Mouse (Mus musculus) hindlimb bud, embryonic 11.5 days (tissue): ENCODE data around the gene Rab3a.

Experiments
- DNase-seq: peaks from one replicate; pipeline ENCODE4 v3.0.0-alpha.2; 2012; ENCODE audit warnings: low read depth, low spot score; ENCODE audit errors: extremely low spot score

The Rab3a gene

DNA sequence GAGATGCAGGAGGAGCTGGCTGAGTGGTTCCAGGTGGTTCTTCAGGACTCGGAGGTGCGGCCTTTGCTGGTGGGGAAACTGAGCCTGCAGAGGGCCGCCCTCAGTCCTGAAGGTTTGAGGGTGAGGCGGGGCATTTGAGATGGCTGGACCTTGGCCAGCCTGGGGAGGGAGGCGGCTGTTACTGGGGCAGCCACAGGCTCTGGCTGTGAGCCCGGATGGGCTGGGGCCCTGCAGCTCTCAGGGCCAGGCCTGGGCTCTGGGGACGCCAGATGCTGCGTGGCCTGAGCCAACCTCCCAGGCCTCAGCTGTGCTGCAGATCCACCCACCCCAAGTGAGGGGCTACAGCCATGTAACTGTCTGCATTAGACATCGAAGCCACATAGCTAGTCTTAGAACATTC, 19.4 kb downstream of the Rab3a start:
- no peak for DNase-seq

- DNase-seq = no peak
These were observed 20.3 kb downstream of the Rab3a start for GRCm38 (mm10) chr8:70774740-70775139.

- no peak for DNase-seq
These were observed 20.7 kb downstream of the Rab3a start for GRCm38 (mm10) chr8:70775227-70775626.

GRCm38 (mm10) chr8:70775851-70776495, 21.5 kb downstream of the Rab3a start:
- no peak for DNase-seq

DNA sequence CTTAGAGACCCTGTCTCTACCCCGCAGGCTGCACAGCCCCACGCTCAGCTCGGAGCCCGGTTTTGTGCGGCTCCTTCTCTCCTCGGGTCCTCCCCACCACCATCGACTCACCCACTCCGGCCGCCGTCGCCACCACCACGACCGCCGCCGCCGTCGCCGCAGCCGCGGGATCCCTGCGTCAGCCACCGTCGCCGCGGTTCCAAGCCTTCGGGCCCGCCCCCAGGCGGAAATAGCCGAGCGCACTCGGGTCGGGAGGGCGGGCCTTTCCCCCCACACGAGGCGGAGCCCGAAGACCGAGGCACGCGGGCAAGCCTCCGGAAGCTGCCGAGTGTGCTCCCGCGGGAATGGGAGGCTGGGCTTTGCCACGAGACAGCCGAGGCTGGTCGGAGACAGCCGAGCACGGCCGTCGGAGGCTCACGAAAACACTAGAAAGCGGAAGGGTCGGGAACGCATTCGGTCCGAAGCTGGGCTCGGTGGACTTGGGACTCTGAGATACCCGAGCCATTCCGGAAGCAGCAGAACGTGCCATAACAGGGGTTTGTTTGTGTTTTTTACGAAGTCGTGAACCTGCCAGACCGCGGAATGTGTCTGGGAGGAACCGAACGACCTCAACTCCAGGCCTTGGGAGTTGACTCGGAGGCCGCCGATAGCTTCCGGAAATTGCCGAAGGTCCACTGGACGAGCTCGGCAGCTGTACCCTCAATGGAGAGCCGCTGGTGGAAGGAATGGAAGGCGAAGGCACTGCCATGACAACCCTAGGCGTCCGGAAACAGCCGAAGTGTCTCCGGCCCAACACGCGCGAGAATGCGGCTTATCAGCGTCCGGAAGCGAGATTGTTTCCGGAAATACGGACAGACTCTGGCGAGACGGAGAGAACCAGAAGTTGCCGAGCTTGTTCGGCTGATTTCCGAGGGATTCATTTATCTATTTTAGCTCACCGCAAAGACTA, 22.3 kb downstream of the Rab3a start, which contains the start of gene Pik3r2:
Pik3r2 (minus strand) TSS at position 218 of the 949 bp plus-strand sequence.
- DNase-seq = peak; percentile 90

DNA sequence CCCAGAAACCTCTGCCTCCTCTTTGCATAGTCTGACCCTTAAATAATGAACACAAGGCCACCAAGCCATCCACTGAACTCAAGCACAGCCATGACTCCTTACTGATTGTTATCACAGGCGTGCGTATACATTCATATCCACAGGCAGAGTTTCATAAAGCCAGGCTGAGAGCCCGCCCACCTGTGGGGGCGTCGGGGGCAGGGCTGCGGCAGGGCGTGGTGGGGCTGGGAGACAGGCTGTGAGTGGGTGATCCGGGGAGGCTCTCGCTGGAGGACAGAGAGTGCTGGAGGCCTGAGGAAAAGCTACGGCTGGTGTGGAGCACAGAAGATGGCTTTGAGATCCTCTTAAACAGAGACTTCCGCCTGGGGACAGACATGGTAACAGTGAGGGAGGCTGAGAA, 25.6 kb downstream of the Rab3a start:
- DNase-seq = no peak

- no peak for DNase-seq
These were observed 32.0 kb downstream of the Rab3a start for GRCm38 (mm10) chr8:70786291-70787050.

- DNase-seq = no peak
These were observed 32.6 kb downstream of the Rab3a start for GRCm38 (mm10) chr8:70787051-70787445.

- no peak for DNase-seq
These were observed 33.6 kb downstream of the Rab3a start for GRCm38 (mm10) chr8:70787941-70788667.

GRCm38 (mm10) chr8:70789046-70789445, 34.6 kb downstream of the Rab3a start:
- no peak for DNase-seq

DNA sequence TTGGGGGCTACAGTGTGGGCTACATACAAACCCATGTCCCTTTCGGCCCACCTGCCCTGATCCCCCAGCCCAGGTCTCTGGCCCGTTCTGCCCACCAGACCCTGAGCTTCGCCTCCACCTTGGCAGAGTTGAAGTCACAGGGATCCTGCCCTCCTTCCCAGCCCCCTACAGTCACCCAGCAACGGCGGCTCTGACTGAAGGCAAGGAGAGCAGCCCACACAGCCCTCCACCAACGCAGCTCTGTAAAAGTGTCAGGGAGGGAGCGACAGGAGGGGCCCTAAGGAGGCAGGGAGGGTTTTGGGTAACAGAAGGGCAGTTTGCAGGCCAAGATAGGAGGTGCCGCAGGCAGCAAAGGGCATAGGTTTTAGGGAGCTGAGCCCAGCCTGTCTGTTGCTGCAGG, 36.4 kb downstream of the Rab3a start:
- no peak for DNase-seq

DNA sequence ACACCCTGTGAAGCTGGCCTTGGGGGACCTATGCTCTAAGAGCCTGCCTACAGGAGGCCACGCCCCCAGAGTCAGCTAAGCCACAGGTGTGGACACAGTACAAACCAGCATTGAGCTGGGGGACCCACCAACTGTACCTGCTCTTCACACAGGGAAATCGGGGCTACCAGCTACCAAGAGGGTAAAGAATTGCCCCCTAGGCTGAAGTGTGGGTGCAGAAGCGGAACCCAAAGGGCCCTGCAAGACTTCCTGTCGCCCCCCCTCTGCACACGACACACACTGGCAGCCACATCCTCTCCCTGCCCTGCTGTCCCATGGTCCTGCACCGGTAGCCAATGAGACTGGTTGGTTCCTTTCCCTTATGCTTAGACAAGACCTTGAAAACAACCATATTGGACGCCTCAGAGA, 36.8 kb downstream of the Rab3a start:
- DNase-seq = no peak

DNA sequence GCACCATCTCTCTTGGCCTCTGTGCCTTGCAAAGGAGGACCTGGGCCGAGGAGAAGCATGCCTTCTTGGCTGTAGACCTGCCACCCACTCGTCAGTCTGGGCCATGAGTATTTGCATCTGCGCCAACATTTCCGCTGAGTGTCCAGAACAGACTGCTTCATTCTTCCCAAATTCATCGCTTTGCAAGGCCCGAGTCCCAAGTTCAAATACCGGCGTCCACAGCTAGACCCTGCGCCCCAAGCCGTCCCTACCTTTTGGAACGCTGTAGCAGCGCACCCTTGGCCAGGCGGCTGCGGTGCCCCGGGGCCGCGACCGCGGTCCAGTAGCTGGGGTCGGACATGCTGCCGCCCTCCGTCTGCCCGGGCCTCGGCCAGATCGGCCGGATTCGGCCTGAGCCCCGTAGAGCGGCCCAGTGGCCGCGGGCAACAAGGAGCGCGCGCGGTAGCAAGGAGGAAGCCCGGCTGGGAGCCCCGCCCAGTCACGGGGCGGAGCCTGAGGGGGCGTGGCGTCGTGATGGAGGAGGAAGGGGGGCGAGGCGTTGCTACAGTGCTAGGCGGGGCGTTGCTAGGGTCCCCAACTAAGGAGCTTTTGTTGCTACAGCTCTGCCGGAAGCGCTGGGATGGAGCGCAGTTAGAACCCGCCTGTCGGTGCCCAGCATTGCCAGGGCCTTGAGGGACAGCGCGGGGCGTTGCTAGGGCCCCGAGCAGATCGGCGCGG, 37.7 kb downstream of the Rab3a start:
- peak; percentile 71 for DNase-seq

- DNase-seq = no peak
These were observed 38.2 kb downstream of the Rab3a start for GRCm38 (mm10) chr8:70792700-70793099.

GRCm38 (mm10) chr8:70794215-70794614, 39.7 kb downstream of the Rab3a start:
- DNase-seq = no peak

- no peak for DNase-seq
These were observed 40.9 kb downstream of the Rab3a start for GRCm38 (mm10) chr8:70795370-70795769.

GRCm38 (mm10) chr8:70796403-70797080, 42.1 kb downstream of the Rab3a start:
- DNase-seq = no peak

GRCm38 (mm10) chr8:70797081-70798070, 42.9 kb downstream of the Rab3a start:
- DNase-seq = peak; percentile 79
